Mouse (Mus musculus): ENCODE measurements around the gene Rpp25l. TPM values are rescaled to one million over a fixed set of nuclear protein-coding genes. Genes with fewer than 3 reads are reported as not detected.
"Not testable (repeated sequence)": the region's sequence is repeated elsewhere in the genome, so short reads cannot be mapped to it uniquely, and the experiment has no call there.

Gene Rpp25l
- 10 to 100 TPM; 30.1 to 32.3 TPM for total RNA-seq (2021)
- 33.2 and 33.8 TPM in 2 replicates for polyA plus RNA-seq (2012; rRNA removed)
- long read RNA-seq, transcript Rpp25l-201 (2 exons, 856 nt) = major isoform, 12 of 13 reads
- long read RNA-seq, partial matches to known transcripts = 1 of 13 reads
- long read RNA-seq, other reads (novel, unspliced or antisense) = 0 of 13 reads

GRCm38 (mm10) chr4:41713197-41714067 is at the start of gene Rpp25l:
TSS of gene Rpp25l (minus strand) at chr4:41713534.
- intact Hi-C loops (cut with DNase I) = loop anchor here (1.0 kb wide), 1 partner anchor 24 kb away; no protein-coding TSS in a partner anchor
- H3K27me3 ChIP-seq (ENCODE audit: control insufficient read depth, insufficient read depth, low read length) = no peaks in the 10 kb centered on the region
- H3K4me1 ChIP-seq (ENCODE audit: control insufficient read depth, insufficient read depth, low read length) = peaks cover 5% of the 10 kb centered on the region
- H3K36me3 ChIP-seq (ENCODE audit: control insufficient read depth, insufficient read depth, low read length) = no peaks in the 10 kb centered on the region
- DNase-seq = peak; percentile 90 to 93
- H3K4me3 ChIP-seq = peak within 1 kb of the TSS; percentile 84
- WGBS = under 1% methylated on average over 61 of the region's 61 CpGs
- TF ChIP-seq POLR2A (IDR thresholded peaks at IDR 0.05; ENCODE audit: insufficient read depth, low read depth, low read length) (peak; percentile 87), EP300 (IDR thresholded peaks at IDR 0.05; ENCODE audit: insufficient read depth, low read depth, low read length) (no peak), CTCF (IDR thresholded peaks at IDR 0.05) (peak; percentile 49)
- H3K27ac ChIP-seq = peak within 1 kb of the TSS; percentile 91
- H3K79me2 ChIP-seq (replicated peaks; ENCODE audit: control insufficient read depth, insufficient read depth, low read length) = no peaks in the 10 kb centered on the region
- peak within 1 kb of the TSS; percentile 76 for H3K9ac ChIP-seq (ENCODE audit: low read depth, low read length)

GRCm38 (mm10) chr4:41762688-41763114 is 49.4 kb upstream of the Rpp25l start:
- H3K79me2 ChIP-seq (replicated peaks; ENCODE audit: control insufficient read depth, insufficient read depth, low read length); H3K27me3 ChIP-seq (ENCODE audit: control insufficient read depth, insufficient read depth, low read length); intact Hi-C loops (cut with DNase I); H3K9ac ChIP-seq (ENCODE audit: low read depth, low read length); H3K27ac ChIP-seq; H3K36me3 ChIP-seq (ENCODE audit: control insufficient read depth, insufficient read depth, low read length); H3K4me1 ChIP-seq (ENCODE audit: control insufficient read depth, insufficient read depth, low read length); H3K4me3 ChIP-seq: not testable (repeated sequence)
- peak; percentile 73 to 79 for DNase-seq
- 44% methylated on average over 8 of the region's 8 CpGs for WGBS

- no peak for DNase-seq
- peaks cover 6% of the 10 kb centered on the region for H3K4me1 ChIP-seq (ENCODE audit: control insufficient read depth, insufficient read depth, low read length)
- no peaks in the 10 kb centered on the region for H3K27me3 ChIP-seq (ENCODE audit: control insufficient read depth, insufficient read depth, low read length)
- intact Hi-C loops (cut with DNase I) = no loop called here
- no peak overlapping the region for H3K4me3 ChIP-seq
- peak overlapping the region; percentile 9; the same call in 1 of the 2 replicates for H3K27ac ChIP-seq
- WGBS = 52% methylated on average over 8 of the region's 8 CpGs
- TF ChIP-seq POLR2A (IDR thresholded peaks at IDR 0.05; ENCODE audit: insufficient read depth, low read depth, low read length) = no peak
- no peak for TF ChIP-seq EP300 (IDR thresholded peaks at IDR 0.05; ENCODE audit: insufficient read depth, low read depth, low read length)
- no peak for TF ChIP-seq CTCF (IDR thresholded peaks at IDR 0.05)
- H3K79me2 ChIP-seq (replicated peaks; ENCODE audit: control insufficient read depth, insufficient read depth, low read length) = no peaks in the 10 kb centered on the region
- no peak overlapping the region for H3K9ac ChIP-seq (ENCODE audit: low read depth, low read length)
- H3K36me3 ChIP-seq (ENCODE audit: control insufficient read depth, insufficient read depth, low read length) = no peaks in the 10 kb centered on the region; the same call in 1 of the 2 replicates
These were observed 48.9 kb upstream of the Rpp25l start for GRCm38 (mm10) chr4:41762099-41762687.

GRCm38 (mm10) chr4:41761680-41762079 is 48.3 kb upstream of the Rpp25l start:
- Histone ChIP-seq H3K27me3 (ENCODE audit: control insufficient read depth, insufficient read depth, low read length) (no peaks in the 10 kb centered on the region), H3K4me3 (peak overlapping the region; percentile 54; the same call in 1 of the 2 replicates), H3K36me3 (ENCODE audit: control insufficient read depth, insufficient read depth, low read length) (no peaks in the 10 kb centered on the region; the same call in 1 of the 2 replicates), H3K9ac (ENCODE audit: low read depth, low read length) (peak overlapping the region; percentile 40; the same call in 1 of the 2 replicates), H3K79me2 (replicated peaks; ENCODE audit: control insufficient read depth, insufficient read depth, low read length) (no peaks in the 10 kb centered on the region), H3K27ac (peak overlapping the region; percentile 94; the same call in 1 of the 2 replicates), H3K4me1 (ENCODE audit: control insufficient read depth, insufficient read depth, low read length) (peaks cover 6% of the 10 kb centered on the region)
- DNase-seq = no peak
- intact Hi-C loops (cut with DNase I) = no loop called here
- no peak for TF ChIP-seq CTCF (IDR thresholded peaks at IDR 0.05)
- TF ChIP-seq POLR2A (IDR thresholded peaks at IDR 0.05; ENCODE audit: insufficient read depth, low read depth, low read length) = no peak
- no peak for TF ChIP-seq EP300 (IDR thresholded peaks at IDR 0.05; ENCODE audit: insufficient read depth, low read depth, low read length)

- H3K4me3 ChIP-seq = peak overlapping the region; percentile 54
- H3K27ac ChIP-seq = peak overlapping the region; percentile 94
- no peak for TF ChIP-seq EP300 (IDR thresholded peaks at IDR 0.05; ENCODE audit: insufficient read depth, low read depth, low read length)
- TF ChIP-seq POLR2A (IDR thresholded peaks at IDR 0.05; ENCODE audit: insufficient read depth, low read depth, low read length) = no peak
- TF ChIP-seq CTCF (IDR thresholded peaks at IDR 0.05) = no peak
- H3K9ac ChIP-seq (ENCODE audit: low read depth, low read length) = peak overlapping the region; percentile 79
- intact Hi-C loops (cut with DNase I) = no loop called here
- no peak for DNase-seq
- H3K4me1 ChIP-seq (ENCODE audit: control insufficient read depth, insufficient read depth, low read length) = peaks cover 6% of the 10 kb centered on the region
- H3K79me2 ChIP-seq (replicated peaks; ENCODE audit: control insufficient read depth, insufficient read depth, low read length) = no peaks in the 10 kb centered on the region
- H3K27me3 ChIP-seq (ENCODE audit: control insufficient read depth, insufficient read depth, low read length) = no peaks in the 10 kb centered on the region
- WGBS = 46% methylated on average over 4 of the region's 4 CpGs
- H3K36me3 ChIP-seq (ENCODE audit: control insufficient read depth, insufficient read depth, low read length) = no peaks in the 10 kb centered on the region; the same call in 1 of the 2 replicates
These were observed 47.6 kb upstream of the Rpp25l start for GRCm38 (mm10) chr4:41760911-41761310.
